Mouse (Mus musculus) olfactory bulb, adult 2 months (tissue): ENCODE measurements at regions not wholly inside any gene's neighbourhood (a gene's known extent, or its start where the extent isn't known, plus 50 kb on each side); places are given as distances from the start of the nearest gene placed in this dataset.

Experiments used
- H3K27ac ChIP-seq: fragments of 200-500 bp; 2 replicates; pipeline ENCODE4 v1.5.1; 2012; ENCODE audit warnings: low read depth, low read length; ENCODE audit not compliant: insufficient read depth
- H3K4me1 ChIP-seq: fragments of 200-500 bp; 2 replicates; pipeline ENCODE4 v1.6.1; 2012; ENCODE audit warnings: low read length; ENCODE audit not compliant: control insufficient read depth, insufficient read depth
- H3K4me3 ChIP-seq: fragments of 200-500 bp; 2 replicates; pipeline ENCODE4 v1.5.1; 2012; ENCODE audit warnings: mild to moderate bottlenecking, low read depth, low read length, moderate library complexity; ENCODE audit not compliant: insufficient read depth
- CTCF ChIP-seq: fragments of 200-500 bp; IDR thresholded peaks from 2 replicates; pipeline ENCODE4 v1.5.1; 2012; ENCODE audit warnings: low read depth, mild to moderate bottlenecking, low read length, moderate library complexity; ENCODE audit not compliant: insufficient read depth
- POLR2A ChIP-seq: fragments of 200-500 bp; IDR thresholded peaks from 2 replicates; pipeline ENCODE4 v1.6.1; 2012; ENCODE audit warnings: mild to moderate bottlenecking, low read depth, low read length, moderate library complexity; ENCODE audit not compliant: insufficient read depth
- WGBS: fragments of 180-500 bp; shearing (Covaris S2); methylation state at CpG from one replicate; pipeline ENCODE4 v1.1.7; 2018; 5-methylcytosine and 5-hydroxymethylcytosine counted together

GRCm38 (mm10) chr12:105929456-105929921, 80.5 kb upstream of the Vrk1 start:
- Histone ChIP-seq H3K27ac (no peak overlapping the region), H3K4me1 (peaks cover 10% of the 10 kb centered on the region), H3K4me3 (no peak overlapping the region)
- no peak for TF ChIP-seq POLR2A
- no peak for TF ChIP-seq CTCF
- 28% methylated on average over 12 of the region's 12 CpGs for WGBS

DNA sequence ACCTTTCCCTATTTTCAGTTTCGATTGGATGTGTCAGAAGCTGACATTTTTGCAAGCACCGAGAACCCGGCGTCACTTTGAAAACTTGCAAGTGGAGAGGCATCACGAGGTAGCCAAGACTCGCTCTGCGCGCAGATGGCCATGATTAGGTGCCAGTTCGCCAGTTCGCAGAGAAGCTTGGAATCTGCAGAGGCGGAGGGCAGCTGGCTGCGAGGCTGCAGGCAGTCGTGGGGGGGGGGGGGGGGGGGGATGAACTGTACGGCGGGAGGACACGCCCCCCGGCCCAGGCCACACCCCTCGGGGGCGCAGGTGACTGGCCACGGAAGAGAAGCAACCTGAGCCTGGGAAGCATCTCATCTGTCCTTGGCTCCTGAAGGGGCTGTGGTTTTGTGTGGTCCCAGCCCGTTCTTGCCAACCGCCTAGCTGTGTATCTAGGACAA, 74.6 kb upstream of the Vrk1 start:
- TF ChIP-seq CTCF (no peak), POLR2A (no peak)
- no peak overlapping the region for H3K27ac ChIP-seq
- WGBS: 14% methylated on average over 22 of the region's 22 CpGs
- peaks cover 10% of the 10 kb centered on the region; the same call in 1 of the 2 replicates for H3K4me1 ChIP-seq
- peak overlapping the region; percentile 26 for H3K4me3 ChIP-seq

DNA sequence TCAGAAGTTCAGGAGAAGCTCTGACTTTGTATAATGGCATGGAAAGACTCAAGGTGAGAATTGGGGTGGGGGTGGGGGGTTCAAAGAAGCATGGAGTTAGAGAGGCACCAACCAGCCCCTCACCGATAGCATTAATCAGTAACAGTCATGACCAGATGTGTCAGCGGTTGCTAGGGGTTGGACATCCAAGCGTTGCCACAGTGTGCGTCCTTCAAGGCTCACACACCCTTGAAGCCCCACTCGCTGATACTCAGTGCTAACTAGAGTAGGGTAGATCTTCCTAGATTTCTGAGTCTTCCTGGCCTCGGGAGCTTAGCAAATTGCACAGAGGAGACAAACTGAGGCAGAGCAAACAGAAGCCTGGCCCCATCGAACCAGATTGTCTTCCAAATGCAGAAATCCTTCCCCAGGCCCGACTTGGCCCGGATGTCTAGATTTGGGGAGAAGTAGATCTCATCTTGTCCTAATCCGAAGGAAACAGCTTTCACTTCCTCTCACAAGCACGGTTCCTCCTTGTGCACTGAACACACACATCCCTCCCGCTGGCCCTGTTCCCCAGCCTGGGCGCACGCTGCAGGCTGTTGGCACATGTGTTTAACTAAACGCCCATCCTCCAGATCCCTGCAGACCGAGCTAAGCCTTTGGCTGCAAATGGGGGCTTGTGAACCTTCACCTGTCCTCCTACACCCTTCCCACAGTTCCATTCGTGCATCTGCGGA, 73.1 kb upstream of the Vrk1 start:
- Histone ChIP-seq H3K4me3 (no peak overlapping the region), H3K27ac (no peak overlapping the region), H3K4me1 (peaks cover 10% of the 10 kb centered on the region; the same call in 1 of the 2 replicates)
- TF ChIP-seq CTCF (no peak), POLR2A (no peak)
- WGBS: 79% methylated on average over 18 of the region's 18 CpGs

DNA sequence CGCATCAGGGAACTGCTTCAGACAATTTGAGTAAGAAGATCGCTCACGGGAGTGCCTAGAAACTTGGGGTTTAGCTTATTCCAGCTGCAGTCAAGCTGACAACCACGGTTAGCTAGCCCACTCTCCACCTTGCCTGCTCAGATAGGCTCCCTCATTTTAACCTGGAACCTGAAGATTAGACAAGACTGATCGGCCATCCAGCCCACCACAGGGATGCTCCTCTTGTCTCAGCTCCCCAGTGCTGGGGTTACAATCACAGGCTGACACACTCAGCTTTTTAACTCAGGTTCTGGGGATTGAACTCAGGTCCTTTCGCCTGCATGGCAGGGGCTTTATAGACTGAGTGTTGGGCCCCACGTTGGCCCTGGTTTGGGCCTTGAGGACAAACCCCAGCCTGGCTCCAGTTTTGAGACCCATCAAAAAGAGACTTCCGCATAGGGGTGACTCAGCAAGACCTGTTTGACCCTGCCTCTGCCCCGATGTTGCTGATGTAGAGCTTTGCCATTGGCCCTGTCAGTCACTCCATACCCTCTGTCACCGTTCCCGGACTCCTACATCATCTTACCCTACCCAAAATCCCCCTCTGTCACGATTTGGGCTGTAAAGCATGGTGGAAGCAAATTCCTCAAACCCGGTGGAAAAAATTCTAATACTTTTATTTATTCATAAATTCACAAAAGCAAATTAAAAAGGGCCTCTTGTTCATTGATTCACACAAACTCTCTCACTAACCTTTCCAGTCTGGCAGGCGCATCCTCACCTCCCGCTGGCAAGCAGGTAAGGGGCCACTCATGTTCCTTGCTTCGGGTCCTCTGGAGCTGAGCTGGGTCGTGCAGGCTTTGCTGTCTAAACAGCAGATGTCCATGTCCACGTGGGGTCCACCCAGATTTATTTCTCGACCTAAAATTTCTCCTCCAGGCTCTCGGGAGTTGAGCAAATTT, 67.6 kb upstream of the Vrk1 start:
- Histone ChIP-seq H3K4me1 (no peaks in the 10 kb centered on the region), H3K27ac (no peak overlapping the region), H3K4me3 (no peak overlapping the region)
- TF ChIP-seq POLR2A (no peak), CTCF (no peak)
- 81% methylated on average over 20 of the region's 20 CpGs for WGBS

DNA sequence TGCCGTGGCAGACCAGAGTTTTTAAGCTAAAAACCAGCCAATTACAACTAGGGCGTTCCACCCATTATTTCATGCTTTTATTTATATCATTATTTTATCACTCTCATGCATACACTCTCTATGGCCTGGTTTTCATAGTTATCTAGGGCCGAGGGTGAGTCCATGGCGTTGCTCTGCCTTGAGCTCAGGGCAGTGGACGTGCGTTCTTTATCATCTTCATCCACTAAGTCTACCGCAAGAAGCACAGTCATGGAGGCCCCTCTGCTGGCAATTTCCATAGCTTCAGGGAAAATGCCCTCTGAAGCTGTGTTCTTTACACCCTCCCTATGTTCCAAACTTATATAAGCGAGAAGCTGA, 67.0 kb upstream of the Vrk1 start:
- no peak overlapping the region for H3K27ac ChIP-seq
- TF ChIP-seq POLR2A (no peak), CTCF (no peak)
- WGBS: 87% methylated on average over 8 of the region's 8 CpGs
- no peak overlapping the region for H3K4me3 ChIP-seq
- no peaks in the 10 kb centered on the region for H3K4me1 ChIP-seq

DNA sequence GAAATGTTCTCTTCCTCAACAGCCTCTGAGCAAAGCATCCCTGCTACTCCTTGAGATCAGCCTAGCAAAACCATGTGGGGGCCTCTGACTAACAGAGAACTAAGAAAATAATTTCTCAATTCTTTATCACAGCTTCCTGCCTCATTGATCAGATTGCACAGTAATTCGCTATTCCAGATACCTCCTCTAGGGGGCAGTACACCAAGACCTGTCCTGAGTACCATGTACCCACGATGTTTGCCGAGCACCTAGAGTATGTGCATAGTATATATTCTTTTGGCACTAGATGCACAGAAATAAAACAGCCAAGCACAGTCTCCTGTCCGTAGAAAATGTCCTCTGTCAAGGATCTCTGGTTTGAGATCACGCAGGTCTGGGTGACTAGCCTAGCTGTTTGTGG, 62.7 kb upstream of the Vrk1 start:
- TF ChIP-seq CTCF: no peak
- no peak for TF ChIP-seq POLR2A

GRCm38 (mm10) chr12:105948322-105948721, 61.7 kb upstream of the Vrk1 start:
- Histone ChIP-seq H3K4me1 (no peaks in the 10 kb centered on the region), H3K4me3 (no peak overlapping the region), H3K27ac (no peak overlapping the region)
- TF ChIP-seq POLR2A (no peak), CTCF (no peak)
- 92% methylated on average over 2 of the region's 2 CpGs for WGBS

More for the DNA sequence above, 62.7 kb upstream of the Vrk1 start:
- no peak overlapping the region for H3K4me3 ChIP-seq
- no peaks in the 10 kb centered on the region for H3K4me1 ChIP-seq
- WGBS: 64% methylated on average over 5 of the region's 5 CpGs
- H3K27ac ChIP-seq: no peak overlapping the region

DNA sequence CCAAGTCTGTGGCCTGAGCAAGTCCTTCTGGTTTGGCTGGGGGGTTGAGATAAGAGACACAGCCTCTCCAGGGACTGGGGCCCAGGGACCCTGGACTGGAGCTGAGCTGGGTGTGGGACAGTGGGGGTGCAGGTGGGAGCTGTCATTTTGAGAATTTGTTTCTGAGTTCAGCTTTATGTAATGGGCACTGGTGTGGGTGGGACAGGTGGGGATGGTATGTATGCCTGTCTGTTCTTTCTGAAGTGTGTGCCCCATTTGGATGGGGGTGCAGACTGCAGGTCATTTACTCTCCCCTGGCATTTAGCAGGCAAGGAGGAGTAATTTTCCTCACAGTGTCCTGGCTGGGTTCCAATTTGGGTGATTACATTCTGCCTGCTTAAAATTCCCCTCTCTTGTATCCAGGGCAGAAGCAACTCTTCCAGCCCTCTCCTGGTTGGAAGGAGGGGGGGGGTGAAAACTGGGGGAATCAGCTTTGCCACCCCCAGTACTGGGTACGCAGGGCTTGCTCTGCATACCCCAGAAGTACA, 54.2 kb upstream of the Vrk1 start:
- no peak overlapping the region; the same call in 1 of the 2 replicates for H3K27ac ChIP-seq
- TF ChIP-seq POLR2A (no peak), CTCF (no peak)
- 42% methylated on average over 1 of the region's 1 CpGs for WGBS
- peaks cover 24% of the 10 kb centered on the region for H3K4me1 ChIP-seq
- H3K4me3 ChIP-seq: no peak overlapping the region

- peak overlapping the region; percentile 47; the same call in 1 of the 2 replicates for H3K27ac ChIP-seq
- TF ChIP-seq CTCF (no peak), POLR2A (no peak)
- peaks cover 39% of the 10 kb centered on the region for H3K4me1 ChIP-seq
- no peak overlapping the region for H3K4me3 ChIP-seq
- 20% methylated on average over 7 of the region's 7 CpGs for WGBS
These were observed 50.3 kb upstream of the Vrk1 start for GRCm38 (mm10) chr12:105959756-105960155.
